Mouse (Mus musculus): ENCODE data around the gene Hgd.

DNA sequence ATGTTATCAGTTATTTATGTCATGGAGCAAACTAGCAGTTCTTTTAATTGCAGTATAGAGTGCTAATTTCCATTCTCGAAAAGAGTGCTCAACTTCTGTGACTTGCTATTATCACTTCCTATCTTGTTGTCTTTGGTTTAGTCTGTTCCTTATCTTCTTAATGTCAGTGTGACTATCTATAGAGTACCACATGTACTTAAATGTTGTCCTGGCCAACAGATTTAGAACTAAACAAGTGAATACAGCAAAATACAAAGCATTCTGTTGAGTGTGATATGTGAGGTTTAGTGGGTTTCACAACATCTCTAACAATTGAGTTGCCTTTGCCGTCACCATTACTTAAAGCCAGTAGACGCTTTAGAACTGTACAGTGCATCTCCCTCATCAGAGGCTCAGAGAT, 27.1 kb upstream of the Hgd start:
- TF ChIP-seq POLR2A (IDR thresholded peaks at IDR 0.05; ENCODE audit: borderline replicate concordance, extremely low read depth, low read depth, low read length) (no peak), CTCF (IDR thresholded peaks at IDR 0.05; ENCODE audit: insufficient read depth, low read length) (no peak)
